Mouse (Mus musculus) bone marrow macrophage, adult 2 months (primary cell): ENCODE data around the gene Mettl2. TPM values are rescaled to one million over a fixed set of nuclear protein-coding genes. Genes with fewer than 3 reads are reported as not detected.

Experiments
- H3K27ac ChIP-seq: 2 replicates; pipeline ENCODE4 v1.5.1; 2012; ENCODE audit warnings: low read depth, low read length; ENCODE audit not compliant: insufficient read depth
- H3K4me1 ChIP-seq: 2 replicates; pipeline ENCODE4 v1.6.1; 2012; ENCODE audit warnings: low read length; ENCODE audit not compliant: control insufficient read depth, insufficient read depth
- H3K4me3 ChIP-seq: 2 replicates; pipeline ENCODE4 v1.5.1; 2012; ENCODE audit warnings: mild to moderate bottlenecking, low read length, moderate library complexity; ENCODE audit not compliant: insufficient read depth
- CTCF ChIP-seq: IDR thresholded peaks from 2 replicates; pipeline ENCODE4 v1.5.1; 2012; ENCODE audit warnings: low read depth, mild to moderate bottlenecking, low read length, moderate library complexity
- POLR2A ChIP-seq: IDR thresholded peaks from 2 replicates; pipeline ENCODE4 v1.6.1; 2012; ENCODE audit warnings: mild to moderate bottlenecking, low read depth, low read length, borderline replicate concordance
- polyA plus RNA-seq: library from polyadenylated mRNA; stranded (reverse); fragments of >200 nt; gene quantifications from 2 replicates; pipeline ENCODE4 v1.2.4, GENCODE M21; 2012; ENCODE audit not compliant: missing spikeins, insufficient read depth, insufficient read length

The Mettl2 gene
- polyA plus RNA-seq, 1 experiment: 13.6 TPM

DNA sequence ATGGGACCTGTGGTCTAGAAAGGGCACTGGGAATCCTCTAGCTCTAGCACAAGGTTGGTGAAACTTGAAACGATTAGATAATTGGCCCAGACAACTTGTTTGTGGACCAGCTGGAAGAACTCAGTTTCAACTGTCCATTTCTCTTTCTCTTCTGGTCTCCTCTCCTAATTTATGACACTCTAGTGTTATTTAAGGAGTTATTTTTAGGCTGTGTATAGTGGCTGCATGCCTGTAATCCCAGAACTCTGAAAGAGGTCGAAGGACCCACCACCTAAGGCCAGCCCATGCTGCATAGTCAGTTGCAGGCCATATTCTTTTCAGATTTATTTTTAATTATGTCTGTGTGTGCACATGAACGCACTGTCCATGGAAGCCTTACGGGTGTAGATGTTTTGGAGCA is 53.3 kb downstream of the Mettl2 start:
- Histone ChIP-seq H3K27ac (no peak overlapping the region), H3K4me1 (peaks cover 8% of the 10 kb centered on the region; the same call in 1 of the 2 replicates), H3K4me3 (no peak overlapping the region)
- TF ChIP-seq POLR2A: no peak
- no peak for TF ChIP-seq CTCF

DNA sequence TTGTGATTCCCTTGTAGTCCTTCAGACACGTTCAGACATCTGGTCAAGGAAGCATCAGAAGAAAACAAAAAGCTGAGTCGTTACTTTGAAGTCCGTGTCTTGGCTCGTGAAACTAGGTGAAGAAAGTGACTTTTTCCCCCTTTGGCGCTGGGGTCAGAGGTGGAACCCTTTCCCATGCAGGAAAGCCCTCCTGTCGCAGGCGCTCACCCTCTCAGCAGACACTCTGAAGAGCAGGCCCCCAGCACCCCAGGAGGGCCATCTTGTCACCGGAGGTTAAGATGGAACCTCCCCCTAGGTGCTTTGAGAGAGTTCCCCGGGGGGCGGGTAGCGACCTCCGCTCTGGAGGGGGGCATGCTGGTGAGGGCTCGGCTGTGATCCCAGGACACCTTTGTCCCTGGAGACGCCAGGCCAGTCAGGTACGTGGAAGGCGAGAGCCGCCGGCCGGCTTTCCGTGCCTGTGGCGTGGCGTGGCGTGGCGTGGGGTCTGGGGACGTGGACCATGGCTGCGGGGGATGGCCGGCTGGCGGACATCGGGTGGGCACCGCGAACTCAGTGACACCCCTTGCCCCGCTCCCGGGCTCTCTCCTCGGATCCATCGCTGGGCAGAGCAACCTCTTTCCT is 54.4 kb downstream of the Mettl2 start:
- TF ChIP-seq POLR2A (no peak), CTCF (no peak)

DNA sequence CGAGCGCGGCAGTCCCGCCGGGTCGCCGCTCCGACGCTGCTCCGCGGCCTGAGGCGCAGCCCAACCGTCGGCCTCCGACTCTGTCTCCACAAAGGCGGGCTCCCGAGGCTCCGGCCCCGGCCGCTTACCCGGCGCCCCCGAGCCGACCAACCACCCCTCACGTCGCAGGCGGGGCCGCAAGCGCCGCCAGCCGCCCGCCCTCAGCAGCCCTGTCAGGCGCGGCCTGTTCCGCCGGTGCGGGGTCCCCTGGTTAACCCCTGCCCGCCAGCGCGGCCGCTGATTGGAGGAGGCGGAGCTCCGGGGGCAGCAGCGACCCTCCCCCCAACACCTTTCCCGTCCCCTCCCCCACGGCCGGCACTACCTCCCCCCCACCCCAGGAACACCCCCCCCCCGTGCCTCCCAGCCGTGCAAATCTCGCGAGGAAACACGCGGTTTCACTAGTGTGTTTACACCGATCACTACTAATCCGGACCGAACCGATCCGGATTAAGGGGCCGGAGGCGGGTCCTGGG is 55.0 kb downstream of the Mettl2 start:
- no peak for TF ChIP-seq CTCF
- TF ChIP-seq POLR2A: no peak
- Histone ChIP-seq H3K4me3 (peak overlapping the region; percentile 69), H3K27ac (peak overlapping the region; percentile 56), H3K4me1 (peaks cover 8% of the 10 kb centered on the region; the same call in 1 of the 2 replicates)

More for the DNA sequence above, 54.4 kb downstream of the Mettl2 start:
- Histone ChIP-seq H3K4me1 (peaks cover 8% of the 10 kb centered on the region; the same call in 1 of the 2 replicates), H3K27ac (peak overlapping the region; percentile 56), H3K4me3 (peak overlapping the region; percentile 69)

DNA sequence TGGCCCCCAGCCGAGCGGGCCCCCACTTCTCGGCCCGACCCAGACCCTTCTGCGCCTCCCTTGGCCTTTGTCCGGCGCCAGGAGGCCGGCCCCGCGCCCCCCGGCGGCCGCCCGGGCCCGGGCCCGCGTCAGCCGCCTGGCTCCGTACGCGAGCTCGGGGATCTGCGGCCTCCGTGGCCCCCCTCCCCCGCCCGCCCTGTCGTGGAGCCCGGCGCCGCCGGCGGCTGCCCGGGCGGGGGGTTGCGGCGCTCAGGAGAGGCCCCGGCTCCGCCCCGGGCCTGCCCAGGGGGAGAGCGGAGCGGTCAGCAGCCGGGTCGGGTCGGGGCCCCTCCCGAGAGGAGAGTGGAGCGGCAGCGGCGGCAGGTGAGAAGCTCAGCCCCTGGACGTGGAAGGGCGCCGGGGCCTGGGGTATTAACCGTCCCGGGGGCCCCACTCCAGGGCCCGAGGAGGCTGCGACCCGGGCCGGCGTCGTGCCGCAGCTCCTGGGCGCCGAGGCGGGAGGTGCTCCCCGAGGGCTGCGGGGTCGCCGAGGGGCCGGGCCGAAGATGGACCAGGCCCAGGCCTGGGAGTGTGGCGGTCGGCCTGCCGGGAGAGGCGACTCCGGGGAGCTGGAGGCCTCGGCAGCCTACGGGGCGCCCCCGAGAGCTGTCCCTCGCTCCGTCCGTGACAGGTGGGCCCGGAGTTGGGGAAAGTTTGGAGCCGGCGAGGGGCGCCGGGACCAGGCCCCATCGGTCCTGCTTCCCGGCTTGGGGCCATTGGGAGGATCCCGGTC is 55.6 kb downstream of the Mettl2 start:
- Histone ChIP-seq H3K4me1 (peaks cover 8% of the 10 kb centered on the region; the same call in 1 of the 2 replicates), H3K27ac (peak overlapping the region; percentile 54), H3K4me3 (peak overlapping the region; percentile 69)
- TF ChIP-seq CTCF (no peak), POLR2A (no peak)

DNA sequence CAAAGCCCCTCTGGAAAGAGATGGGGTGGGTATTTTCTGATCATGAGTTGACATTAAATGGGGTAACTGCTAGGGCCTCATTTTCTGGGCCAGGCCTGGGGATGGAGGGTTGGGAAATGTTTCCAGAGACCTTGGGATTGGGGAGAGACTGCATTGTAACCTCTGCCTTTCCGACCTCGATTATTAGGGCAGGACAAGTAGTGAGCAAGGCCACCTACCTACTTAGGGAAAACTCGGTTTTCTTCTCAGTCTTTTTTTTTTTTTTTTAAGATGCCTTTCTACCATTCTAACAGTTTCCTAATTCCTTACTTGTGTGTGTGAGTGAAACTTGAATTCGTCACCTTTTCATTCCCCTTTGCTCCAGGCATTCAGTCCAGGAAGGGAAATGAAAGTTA is 56.2 kb downstream of the Mettl2 start:
- Histone ChIP-seq H3K4me3 (peak overlapping the region; percentile 69), H3K27ac (peak overlapping the region; percentile 54), H3K4me1 (peaks cover 8% of the 10 kb centered on the region; the same call in 1 of the 2 replicates)
- no peak for TF ChIP-seq POLR2A
- TF ChIP-seq CTCF: no peak

DNA sequence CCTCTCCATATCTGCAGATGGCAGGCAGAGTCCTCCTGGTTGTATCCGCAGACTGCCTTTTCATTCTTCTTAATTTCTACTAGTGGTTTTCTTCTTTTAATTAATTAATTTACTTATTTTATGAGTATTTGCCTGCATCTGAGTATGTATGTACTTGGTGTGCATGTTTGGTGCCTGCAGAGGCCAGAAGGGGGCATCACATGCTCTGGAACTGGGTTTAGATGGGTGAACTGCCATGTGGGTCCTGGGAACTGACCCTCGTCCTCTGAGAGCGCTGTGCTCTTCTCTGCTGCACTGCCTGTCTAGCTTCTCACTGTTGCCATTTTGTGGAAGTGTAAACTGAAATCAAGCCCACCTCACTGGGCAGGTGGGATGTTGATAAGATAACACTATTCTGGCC is 58.5 kb downstream of the Mettl2 start:
- TF ChIP-seq POLR2A (no peak), CTCF (peak; percentile 35; the same call in 1 of the 2 replicates)
- Histone ChIP-seq H3K4me3 (no peak overlapping the region), H3K4me1 (peaks cover 5% of the 10 kb centered on the region; the same call in 1 of the 2 replicates), H3K27ac (no peak overlapping the region)

Other genes with a start within 250 kb of the Mettl2 start
- gene Efcab3, start 62.8 kb upstream of the Mettl2 start, polyA plus RNA-seq: not detected in 2 replicates
- not detected in 2 replicates for gene Gm10842, start 20.5 kb downstream of the Mettl2 start, polyA plus RNA-seq
- 28.0 and 35.3 TPM in 2 replicates for gene Tlk2, start 52.4 kb downstream of the Mettl2 start, polyA plus RNA-seq
- 0.40 and 0.50 TPM in 2 replicates for gene Mrc2, start 166.2 kb downstream of the Mettl2 start, polyA plus RNA-seq